Mouse (Mus musculus) left cerebral cortex, adult 2 months (tissue): ENCODE results near the gene Syce3. TPM values are rescaled to one million over a fixed set of nuclear protein-coding genes. Genes with fewer than 3 reads are reported as not detected.

Experiments
- DNase-seq, 2 experiments: peaks; one replicate each; pipeline ENCODE4 v3.0.0; 2021 to 2022; ENCODE audit warnings: low spot score in 2 of 2, mixed read lengths in 1 of 2; ENCODE audit errors: extremely low spot score in 1 of 2
- H3K27ac ChIP-seq: fragments of 200-600 bp; 2 replicates; pipeline ENCODE4 v1.8.1; 2022
- H3K4me3 ChIP-seq: fragments of 200-600 bp; 2 replicates; pipeline ENCODE4 v1.8.1; 2022
- CTCF ChIP-seq: fragments of 200-600 bp; IDR thresholded peaks from 2 replicates; pipeline ENCODE4 v1.8.1; 2022; ENCODE audit warnings: antibody characterized with exemption, mild to moderate bottlenecking, moderate library complexity
- intact Hi-C: fragments of 180-260 bp; cut with DNase I; formaldehyde crosslinking; loops from one replicate; pipeline ENCODE4 v1.15.1; 2025
- long read RNA-seq, 2 experiments: library from polyadenylated mRNA; stranded (forward); transcript quantifications; one replicate each; pipeline ENCODE4 v2.0.0; 2021; ENCODE audit warnings: borderline mapping rate in 2 of 2
- total RNA-seq, 2 experiments: library from RNA; stranded (reverse); gene quantifications; 2 replicates each; pipeline ENCODE4 v1.2.3; 2021

Gene Syce3
- not detected for total RNA-seq
- long read RNA-seq, experiment 1, partial matches to known transcripts = 1 of 2 reads
- long read RNA-seq, experiment 1, other reads (novel, unspliced or antisense) = 1 of 2 reads
- long read RNA-seq, experiment 2 = 0 reads

- DNase-seq = no peak
- H3K27ac ChIP-seq = no peak within 1 kb of the TSS
- no peak within 1 kb of the TSS for H3K4me3 ChIP-seq
- no peak for TF ChIP-seq CTCF
- intact Hi-C loops = no loop called here
Measured at GRCm38 (mm10) chr15:89410118-89410517, at the start of gene Syce3. Gene Syce3 (minus strand): TSS chr15:89410503.

GRCm38 (mm10) chr15:89459821-89460220 lies 49.5 kb upstream of the Syce3 start:
- no peak for TF ChIP-seq CTCF
- DNase-seq = no peak
- intact Hi-C loops = no loop called here
- Histone ChIP-seq H3K4me3 (no peak overlapping the region), H3K27ac (no peak overlapping the region)

GRCm38 (mm10) chr15:89458942-89459341 lies 48.6 kb upstream of the Syce3 start:
- DNase-seq = no peak
- Histone ChIP-seq H3K4me3 (no peak overlapping the region), H3K27ac (no peak overlapping the region)
- no peak for TF ChIP-seq CTCF
- intact Hi-C loops = no loop called here

GRCm38 (mm10) chr15:89455642-89456041 lies 45.3 kb upstream of the Syce3 start:
- intact Hi-C loops = no loop called here
- DNase-seq = no peak
- TF ChIP-seq CTCF = no peak
- Histone ChIP-seq H3K27ac (no peak overlapping the region), H3K4me3 (peak overlapping the region; percentile 81)

GRCm38 (mm10) chr15:89454857-89455256 lies 44.6 kb upstream of the Syce3 start:
- no peak for TF ChIP-seq CTCF
- Histone ChIP-seq H3K4me3 (peak overlapping the region; percentile 81), H3K27ac (peak overlapping the region; percentile 96)
- intact Hi-C loops = loop anchor here (1.0 kb wide), 1 partner anchor 43 kb away; no protein-coding TSS in a partner anchor
- DNase-seq = no peak

- DNase-seq = peak; percentile 61 to 66
- intact Hi-C loops = loop anchor here (1.0 to 2.0 kb wide), 2 partner anchors 25 to 44 kb away; partner anchors contain the start of genes C730034F03Rik, Chkb and Gm44502
- Histone ChIP-seq H3K4me3 (peak within 1 kb of the TSS; percentile 81), H3K27ac (peak within 1 kb of the TSS; percentile 96)
- no peak for TF ChIP-seq CTCF
Measured at GRCm38 (mm10) chr15:89453865-89454478, 43.7 kb upstream of the Syce3 start, which contains the start of gene Mapk8ip2. Gene Mapk8ip2 (plus strand): TSS chr15:89453913.

- no peak for TF ChIP-seq CTCF
- peak overlapping the region; percentile 81 for H3K4me3 ChIP-seq
- DNase-seq = no peak
- peak overlapping the region; percentile 96 for H3K27ac ChIP-seq
- intact Hi-C loops = loop anchor here (2.0 kb wide), 1 partner anchor 24 kb away; the partner anchor contains the start of genes C730034F03Rik, Chkb and Gm44502
Measured at GRCm38 (mm10) chr15:89452906-89453864, 42.9 kb upstream of the Syce3 start.

GRCm38 (mm10) chr15:89442486-89443070 lies 32.3 kb upstream of the Syce3 start:
- intact Hi-C loops = no loop called here

GRCm38 (mm10) chr15:89435878-89436277 lies 25.6 kb upstream of the Syce3 start:
- H3K4me3 ChIP-seq = no peak overlapping the region
- intact Hi-C loops = no loop called here

More at GRCm38 (mm10) chr15:89442486-89443070, 32.3 kb upstream of the Syce3 start:
- Histone ChIP-seq H3K27ac (no peak overlapping the region), H3K4me3 (no peak overlapping the region)
- TF ChIP-seq CTCF = peak; percentile 44
- no peak for DNase-seq

GRCm38 (mm10) chr15:89434136-89434535 lies 23.8 kb upstream of the Syce3 start:
- intact Hi-C loops = no loop called here
- TF ChIP-seq CTCF = no peak
- no peak for DNase-seq
- Histone ChIP-seq H3K4me3 (no peak overlapping the region), H3K27ac (no peak overlapping the region)

More at GRCm38 (mm10) chr15:89435878-89436277, 25.6 kb upstream of the Syce3 start:
- TF ChIP-seq CTCF = no peak
- no peak overlapping the region for H3K27ac ChIP-seq
- no peak for DNase-seq

GRCm38 (mm10) chr15:89432946-89433345 lies 22.6 kb upstream of the Syce3 start:
- intact Hi-C loops = no loop called here
- no peak overlapping the region for H3K4me3 ChIP-seq
- no peak overlapping the region for H3K27ac ChIP-seq
- no peak for DNase-seq
- no peak for TF ChIP-seq CTCF

GRCm38 (mm10) chr15:89431806-89432205 lies 21.5 kb upstream of the Syce3 start:
- DNase-seq = no peak
- TF ChIP-seq CTCF = no peak
- Histone ChIP-seq H3K4me3 (no peak overlapping the region), H3K27ac (no peak overlapping the region)
- intact Hi-C loops = no loop called here
